Mouse (Mus musculus) gastrocnemius, postnatal 36 days (tissue): ENCODE data around the gene Col4a2. TPM values are rescaled to one million over a fixed set of nuclear protein-coding genes. Genes with fewer than 3 reads are reported as not detected.

ENCODE experiments used
- DNase-seq, 2 experiments: peaks; one replicate each; pipeline ENCODE4 v3.0.0; 2022
- intact Hi-C: fragments of 180-260 bp; cut with DNase I; formaldehyde crosslinking; loops from one replicate; pipeline ENCODE4 v1.15.1; 2025
- total RNA-seq, 2 experiments: library from RNA; stranded (reverse); gene quantifications; 2 replicates each; pipeline ENCODE4 v1.2.3; 2021

Col4a2 gene
- total RNA-seq, 2 experiments from 2014 or later: 77.5 to 105 TPM

GRCm38 (mm10) chr8:11351355-11351754 is 38.8 kb downstream of the Col4a2 start:
- intact Hi-C loops: no loop called here
- DNase-seq: no peak

- intact Hi-C loops: no loop called here
- DNase-seq: no peak
Measured at GRCm38 (mm10) chr8:11352514-11352913, 39.9 kb downstream of the Col4a2 start.

- no peak for DNase-seq
- intact Hi-C loops: no loop called here
Measured at GRCm38 (mm10) chr8:11354800-11355451, 42.3 kb downstream of the Col4a2 start.

GRCm38 (mm10) chr8:11355900-11356299 is 43.3 kb downstream of the Col4a2 start:
- intact Hi-C loops: no loop called here
- no peak for DNase-seq

- intact Hi-C loops: no loop called here
- no peak for DNase-seq
Measured at GRCm38 (mm10) chr8:11356776-11357175, 44.2 kb downstream of the Col4a2 start.

GRCm38 (mm10) chr8:11357921-11358436 is 45.4 kb downstream of the Col4a2 start:
- intact Hi-C loops: no loop called here
- DNase-seq: no peak

GRCm38 (mm10) chr8:11359846-11360245 is 47.2 kb downstream of the Col4a2 start:
- no peak for DNase-seq
- intact Hi-C loops: no loop called here

GRCm38 (mm10) chr8:11361546-11362277 is 49.1 kb downstream of the Col4a2 start:
- no peak for DNase-seq
- intact Hi-C loops: no loop called here

- intact Hi-C loops: no loop called here
- no peak for DNase-seq
Measured at GRCm38 (mm10) chr8:11362278-11363214, 49.9 kb downstream of the Col4a2 start.

GRCm38 (mm10) chr8:11363340-11364126 is 50.9 kb downstream of the Col4a2 start:
- DNase-seq: no peak
- intact Hi-C loops: no loop called here

- intact Hi-C loops: no loop called here
- no peak for DNase-seq
Measured at GRCm38 (mm10) chr8:11366251-11366650, 53.6 kb downstream of the Col4a2 start.

GRCm38 (mm10) chr8:11366741-11367140 is 54.1 kb downstream of the Col4a2 start:
- intact Hi-C loops: no loop called here

GRCm38 (mm10) chr8:11367670-11368069 is 55.1 kb downstream of the Col4a2 start:
- DNase-seq: no peak
- intact Hi-C loops: no loop called here

More at GRCm38 (mm10) chr8:11366741-11367140, 54.1 kb downstream of the Col4a2 start:
- DNase-seq: no peak

- intact Hi-C loops: no loop called here
- DNase-seq: no peak
Measured at GRCm38 (mm10) chr8:11369526-11370203, 57.1 kb downstream of the Col4a2 start.

- intact Hi-C loops: no loop called here
- no peak for DNase-seq
Measured at GRCm38 (mm10) chr8:11371347-11371746, 58.7 kb downstream of the Col4a2 start.

- DNase-seq: no peak
Measured at GRCm38 (mm10) chr8:11372080-11372479, 59.5 kb downstream of the Col4a2 start.

GRCm38 (mm10) chr8:11373643-11374325 is 61.2 kb downstream of the Col4a2 start:
- DNase-seq: no peak
- intact Hi-C loops: no loop called here

More at GRCm38 (mm10) chr8:11372080-11372479, 59.5 kb downstream of the Col4a2 start:
- intact Hi-C loops: no loop called here

GRCm38 (mm10) chr8:11374326-11375076 is 61.9 kb downstream of the Col4a2 start:
- DNase-seq: no peak
- intact Hi-C loops: no loop called here
